Mouse (Mus musculus): Measurements from ENCODE around the gene Synpo2.

DNA sequence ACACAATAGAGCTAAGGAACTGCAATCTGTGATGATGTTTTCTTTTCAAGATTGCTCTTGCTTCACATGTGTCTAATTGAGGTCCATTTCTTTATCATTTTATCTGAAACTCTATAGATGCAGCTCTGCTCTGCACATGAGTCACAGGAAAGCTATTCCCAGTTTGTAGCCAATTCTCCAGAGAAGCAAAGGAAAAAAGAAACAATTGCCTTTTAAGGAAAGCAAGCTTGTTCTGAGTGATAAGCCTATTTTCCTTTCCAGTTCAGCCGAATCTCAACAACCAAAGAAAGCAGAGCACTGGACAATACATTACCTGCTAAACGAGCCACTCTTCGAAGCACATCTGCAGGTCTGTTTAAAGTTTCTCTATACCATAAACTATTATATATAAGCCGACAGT lies 31.3 kb downstream of the Synpo2 start:
- TF ChIP-seq CTCF (IDR thresholded peaks at IDR 0.05; ENCODE audit: control insufficient read depth, insufficient read depth, insufficient read length) (no peak), CEBPB (IDR thresholded peaks at IDR 0.05; ENCODE audit: low read depth) (peak; percentile 86), USF1 (IDR thresholded peaks at IDR 0.05; ENCODE audit: low read depth) (no peak), MYOD1 (IDR thresholded peaks at IDR 0.05; ENCODE audit: control insufficient read depth, insufficient read length, low read depth) (no peak), MAX (IDR thresholded peaks at IDR 0.05) (no peak), MYOG (IDR thresholded peaks at IDR 0.05; ENCODE audit: control insufficient read depth, extremely low read depth, insufficient read length) (no peak)

Data from C2C12 (cell line).